Mouse (Mus musculus): ENCODE results near the gene Tas2r135. TPM values are rescaled to one million over a fixed set of nuclear protein-coding genes. Genes with fewer than 3 reads are reported as not detected.
A peak's percentile ranks its signal among the peaks of the same experiment; 100 is the strongest.

Gene Tas2r135
- polyA plus RNA-seq, 1 experiment from 2014 or later: not detected

GRCm38 (mm10) chr6:42377280-42377679, 28.0 kb upstream of the Tas2r135 start:
- H3K9me3 ChIP-seq (ENCODE audit: control insufficient read depth): no peaks in the 10 kb centered on the region
- no peaks in the 10 kb centered on the region for H3K4me1 ChIP-seq (replicated peaks; ENCODE audit: control insufficient read depth, insufficient read depth, low read length)
- no peak overlapping the region for H3K4me2 ChIP-seq (replicated peaks; ENCODE audit: low read depth)
- TF ChIP-seq CTCF (IDR thresholded peaks at IDR 0.05; ENCODE audit: low read depth): no peak
- H3K27ac ChIP-seq (ENCODE audit: low read depth, low read length): no peak overlapping the region
- H3K27me3 ChIP-seq (replicated peaks; ENCODE audit: control insufficient read depth, insufficient read depth, low read length): no peaks in the 10 kb centered on the region
- H3K9ac ChIP-seq (ENCODE audit: low read depth, low read length): no peak overlapping the region
- no peak overlapping the region for H3K4me3 ChIP-seq (ENCODE audit: low read depth, low read length)
- no peaks in the 10 kb centered on the region for H3K36me3 ChIP-seq (ENCODE audit: control insufficient read depth, insufficient read depth)
- 81% methylated on average over 5 of the region's 5 CpGs for WGBS
- no peak for ATAC-seq

GRCm38 (mm10) chr6:42379551-42379950, 25.7 kb upstream of the Tas2r135 start:
- no peak for TF ChIP-seq CTCF (IDR thresholded peaks at IDR 0.05; ENCODE audit: low read depth)
- WGBS: 72% methylated on average over 3 of the region's 3 CpGs
- ATAC-seq: no peak
- Histone ChIP-seq H3K9me3 (ENCODE audit: control insufficient read depth) (no peaks in the 10 kb centered on the region), H3K9ac (ENCODE audit: low read depth, low read length) (no peak overlapping the region), H3K27me3 (replicated peaks; ENCODE audit: control insufficient read depth, insufficient read depth, low read length) (no peaks in the 10 kb centered on the region), H3K27ac (ENCODE audit: low read depth, low read length) (no peak overlapping the region), H3K36me3 (ENCODE audit: control insufficient read depth, insufficient read depth) (no peaks in the 10 kb centered on the region), H3K4me2 (replicated peaks; ENCODE audit: low read depth) (no peak overlapping the region), H3K4me1 (replicated peaks; ENCODE audit: control insufficient read depth, insufficient read depth, low read length) (no peaks in the 10 kb centered on the region), H3K4me3 (ENCODE audit: low read depth, low read length) (no peak overlapping the region)

GRCm38 (mm10) chr6:42380416-42381144, 24.7 kb upstream of the Tas2r135 start:
- H3K9ac ChIP-seq (ENCODE audit: low read depth, low read length): no peak overlapping the region
- TF ChIP-seq CTCF (IDR thresholded peaks at IDR 0.05; ENCODE audit: low read depth): peak; percentile 84
- H3K27ac ChIP-seq (ENCODE audit: low read depth, low read length): no peak overlapping the region
- no peaks in the 10 kb centered on the region for H3K4me1 ChIP-seq (replicated peaks; ENCODE audit: control insufficient read depth, insufficient read depth, low read length)
- H3K36me3 ChIP-seq (ENCODE audit: control insufficient read depth, insufficient read depth): no peaks in the 10 kb centered on the region
- no peak overlapping the region for H3K4me3 ChIP-seq (ENCODE audit: low read depth, low read length)
- no peak overlapping the region for H3K4me2 ChIP-seq (replicated peaks; ENCODE audit: low read depth)
- ATAC-seq: no peak
- 29% methylated on average over 8 of the region's 8 CpGs for WGBS
- H3K27me3 ChIP-seq (replicated peaks; ENCODE audit: control insufficient read depth, insufficient read depth, low read length): no peaks in the 10 kb centered on the region
- H3K9me3 ChIP-seq (ENCODE audit: control insufficient read depth): no peaks in the 10 kb centered on the region

GRCm38 (mm10) chr6:42381221-42381620, 24.0 kb upstream of the Tas2r135 start:
- 75% methylated on average over 2 of the region's 2 CpGs for WGBS

GRCm38 (mm10) chr6:42381916-42382381, 23.3 kb upstream of the Tas2r135 start:
- WGBS: 43% methylated on average over 9 of the region's 9 CpGs
- no peaks in the 10 kb centered on the region for H3K4me1 ChIP-seq (replicated peaks; ENCODE audit: control insufficient read depth, insufficient read depth, low read length)
- H3K27me3 ChIP-seq (replicated peaks; ENCODE audit: control insufficient read depth, insufficient read depth, low read length): no peaks in the 10 kb centered on the region
- H3K9me3 ChIP-seq (ENCODE audit: control insufficient read depth): no peaks in the 10 kb centered on the region
- H3K27ac ChIP-seq (ENCODE audit: low read depth, low read length): no peak overlapping the region
- H3K9ac ChIP-seq (ENCODE audit: low read depth, low read length): no peak overlapping the region
- H3K36me3 ChIP-seq (ENCODE audit: control insufficient read depth, insufficient read depth): no peaks in the 10 kb centered on the region
- no peak overlapping the region for H3K4me3 ChIP-seq (ENCODE audit: low read depth, low read length)
- ATAC-seq: no peak
- no peak for TF ChIP-seq CTCF (IDR thresholded peaks at IDR 0.05; ENCODE audit: low read depth)
- H3K4me2 ChIP-seq (replicated peaks; ENCODE audit: low read depth): no peak overlapping the region

More at GRCm38 (mm10) chr6:42381221-42381620, 24.0 kb upstream of the Tas2r135 start:
- no peaks in the 10 kb centered on the region for H3K27me3 ChIP-seq (replicated peaks; ENCODE audit: control insufficient read depth, insufficient read depth, low read length)
- H3K9ac ChIP-seq (ENCODE audit: low read depth, low read length): no peak overlapping the region
- no peak overlapping the region for H3K4me3 ChIP-seq (ENCODE audit: low read depth, low read length)
- TF ChIP-seq CTCF (IDR thresholded peaks at IDR 0.05; ENCODE audit: low read depth): no peak
- H3K4me2 ChIP-seq (replicated peaks; ENCODE audit: low read depth): no peak overlapping the region
- no peaks in the 10 kb centered on the region for H3K36me3 ChIP-seq (ENCODE audit: control insufficient read depth, insufficient read depth)
- H3K27ac ChIP-seq (ENCODE audit: low read depth, low read length): no peak overlapping the region
- no peaks in the 10 kb centered on the region for H3K4me1 ChIP-seq (replicated peaks; ENCODE audit: control insufficient read depth, insufficient read depth, low read length)
- ATAC-seq: no peak
- no peaks in the 10 kb centered on the region for H3K9me3 ChIP-seq (ENCODE audit: control insufficient read depth)

GRCm38 (mm10) chr6:42383360-42383759, 21.9 kb upstream of the Tas2r135 start:
- WGBS: 93% methylated on average over 5 of the region's 5 CpGs
- Histone ChIP-seq H3K4me2 (replicated peaks; ENCODE audit: low read depth) (no peak overlapping the region), H3K9me3 (ENCODE audit: control insufficient read depth) (no peaks in the 10 kb centered on the region), H3K27ac (ENCODE audit: low read depth, low read length) (no peak overlapping the region), H3K4me1 (replicated peaks; ENCODE audit: control insufficient read depth, insufficient read depth, low read length) (no peaks in the 10 kb centered on the region), H3K27me3 (replicated peaks; ENCODE audit: control insufficient read depth, insufficient read depth, low read length) (no peaks in the 10 kb centered on the region), H3K4me3 (ENCODE audit: low read depth, low read length) (no peak overlapping the region), H3K36me3 (ENCODE audit: control insufficient read depth, insufficient read depth) (no peaks in the 10 kb centered on the region), H3K9ac (ENCODE audit: low read depth, low read length) (no peak overlapping the region)
- ATAC-seq: no peak
- TF ChIP-seq CTCF (IDR thresholded peaks at IDR 0.05; ENCODE audit: low read depth): no peak
